Mouse (Mus musculus) T-cell, adult 66 days (primary cell): Measurements from ENCODE around the gene Rnf222. TPM values are rescaled to one million over a fixed set of nuclear protein-coding genes. Genes with fewer than 3 reads are reported as not detected.

Experiments
- total RNA-seq, 2 experiments: library from RNA; stranded (reverse); gene quantifications; 3 replicates in 1 of 2; 4 replicates in 1 of 2; pipeline ENCODE4 v1.2.4; 2023

Gene Rnf222
- total RNA-seq = not detected

DNA sequence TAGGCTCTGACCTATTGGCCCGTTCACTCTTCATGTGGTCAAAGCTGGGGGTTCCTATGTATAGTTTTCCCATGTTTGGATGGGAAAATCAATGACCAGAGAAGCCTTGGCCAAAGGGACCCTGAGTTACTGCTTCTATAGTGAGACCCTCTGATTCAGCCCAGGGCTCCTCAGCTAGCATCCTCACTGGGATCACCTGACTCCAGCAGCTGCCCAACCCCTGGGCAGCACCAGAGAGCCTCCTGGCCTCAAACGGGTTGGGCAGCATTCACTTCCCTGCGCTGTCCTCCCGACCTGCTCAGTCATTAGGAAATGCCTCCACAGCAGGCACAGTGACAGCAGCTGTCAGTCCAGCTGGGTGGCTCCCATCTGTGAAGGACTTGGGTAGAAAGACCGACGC lies at the start of gene Rnf222:
Gene Rnf222, plus strand, starts transcription at position 301 of the 400 bp plus-strand sequence.

DNA sequence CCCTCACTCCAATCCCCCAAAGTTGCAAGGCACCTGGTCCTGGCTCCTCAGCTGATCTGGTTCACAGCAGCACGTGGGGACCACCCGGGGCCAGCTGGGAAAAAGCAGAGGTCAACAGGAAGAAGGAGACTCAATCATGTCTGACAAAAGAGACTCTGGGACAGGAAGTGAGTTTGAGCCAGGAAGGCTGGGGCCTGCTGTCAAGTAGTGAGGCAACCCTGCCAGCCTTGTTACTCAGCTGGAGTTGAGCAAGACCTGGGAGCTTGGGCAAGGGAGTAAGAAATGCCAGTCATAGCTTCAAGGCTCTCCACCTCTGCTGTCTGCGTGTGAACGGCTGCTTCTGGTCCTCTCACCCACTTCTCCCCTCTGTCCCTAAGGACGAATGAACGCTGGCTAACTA lies 16.6 kb upstream of the Rnf222 start, which contains the start of gene Ndel1:
Gene Ndel1, minus strand, starts transcription at position 111 of the 400 bp plus-strand sequence.

DNA sequence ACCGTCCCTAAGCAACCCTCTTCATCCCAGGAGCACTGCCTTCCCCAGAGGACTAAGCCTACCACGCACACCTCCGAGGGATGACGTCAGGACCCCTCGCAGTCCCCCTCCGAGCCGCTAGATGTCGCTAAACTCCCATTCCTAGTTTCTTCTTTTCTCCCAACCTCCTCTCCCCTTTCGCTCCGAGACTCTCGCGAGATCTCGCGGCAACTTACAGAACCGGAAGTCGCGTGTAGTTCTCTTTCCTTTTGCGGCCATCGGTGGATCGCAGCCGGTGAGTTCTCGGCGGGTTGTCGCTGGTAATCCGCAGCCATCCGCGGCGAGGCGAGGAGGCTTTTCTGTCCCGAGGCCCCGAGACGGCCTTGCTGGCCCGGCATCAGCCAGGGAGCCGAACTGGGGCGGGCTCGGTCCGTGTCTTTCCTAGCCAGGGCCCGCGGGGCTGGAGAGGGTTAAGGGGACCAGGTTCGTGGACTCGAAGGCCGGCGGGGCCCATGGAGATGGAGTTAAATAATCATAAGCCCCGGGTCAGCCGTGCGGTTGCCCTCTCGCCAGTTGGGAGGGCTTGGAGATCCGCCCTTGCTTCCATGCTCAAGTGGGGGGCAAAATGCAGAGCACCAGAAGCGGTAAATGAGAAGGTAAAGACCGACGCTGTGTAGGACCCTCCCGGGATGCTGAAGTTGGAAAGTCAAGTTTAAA lies 13.1 kb downstream of the Rnf222 start, which contains the start of gene Rpl26:
Gene Rpl26, plus strand, starts transcription at position 233 of the 696 bp plus-strand sequence.

DNA sequence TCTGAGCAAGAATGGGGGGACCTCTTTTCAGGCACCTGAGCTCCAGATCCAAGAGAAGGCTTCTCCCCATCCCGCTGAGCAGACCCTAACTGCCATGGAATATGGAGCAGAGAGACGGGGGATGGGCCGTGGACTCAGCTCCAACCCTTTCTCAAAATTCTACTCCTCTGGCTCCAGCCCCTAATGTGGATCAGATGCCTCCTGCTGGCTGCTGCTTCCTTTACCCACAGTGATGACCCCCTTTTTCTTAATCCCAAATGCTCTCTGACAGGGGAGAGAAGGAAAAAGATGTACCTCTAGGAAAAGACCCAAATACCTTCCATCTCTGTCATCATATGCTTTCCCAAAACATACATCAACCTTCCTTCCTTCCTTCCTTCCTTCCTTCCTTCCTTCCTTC lies 38.6 kb downstream of the Rnf222 start, which contains the start of gene Odf4:
Gene Odf4, minus strand, starts transcription at position 101 of the 400 bp plus-strand sequence.

Other genes with a start within 250 kb of the Rnf222 start
- 1 to 10 TPM; 1.8 to 4.8 TPM for gene Myh10, start 197.0 kb upstream of the Rnf222 start, total RNA-seq
- gene Ndel1, start 16.7 kb upstream of the Rnf222 start, total RNA-seq = 10 to 100 TPM; 61.2 to 70.3 TPM
- gene Rpl26, start 13.0 kb downstream of the Rnf222 start, total RNA-seq = 1,000 to 10,000 TPM; 3,013 to 3,032 TPM
- not detected for gene Odf4, start 38.5 kb downstream of the Rnf222 start, total RNA-seq
- not detected for gene Arhgef15, start 68.9 kb downstream of the Rnf222 start, total RNA-seq
- gene Slc25a35, start 79.6 kb downstream of the Rnf222 start, total RNA-seq = 1 to 10 TPM; 3.4 to 5.1 TPM
- gene Rangrf, start 86.6 kb downstream of the Rnf222 start, total RNA-seq = 10 to 100 TPM; 12.2 to 17.5 TPM
- gene Pfas, start 119.9 kb downstream of the Rnf222 start, total RNA-seq = 10 to 100 TPM; 22.5 to 32.2 TPM
- gene Ctc1, start 127.4 kb downstream of the Rnf222 start, total RNA-seq = 10 to 100 TPM; 22.0 to 24.7 TPM
- 1 to 10 TPM; 1.8 to 6.1 TPM for gene Aurkb, start 157.1 kb downstream of the Rnf222 start, total RNA-seq
- gene Borcs6, start 171.2 kb downstream of the Rnf222 start, total RNA-seq = 10 to 100 TPM in 1 of 2 experiments, 1 to 10 TPM in 1; 9.0 to 12.8 TPM
- 1 to 10 TPM in 1 of 2 experiments, under 1 TPM in 1; 0.82 to 2.4 TPM for gene Tmem107, start 182.3 kb downstream of the Rnf222 start, total RNA-seq
- 100 to 1,000 TPM; 396 to 405 TPM for gene Vamp2, start 199.9 kb downstream of the Rnf222 start, total RNA-seq
- gene Per1, start 206.7 kb downstream of the Rnf222 start, total RNA-seq = 100 to 1,000 TPM; 279 to 361 TPM
- gene Hes7, start 231.9 kb downstream of the Rnf222 start, total RNA-seq = not detected
- gene 9130213A22Rik, start 234.0 kb downstream of the Rnf222 start, total RNA-seq = not detected
- gene Aloxe3, start 237.3 kb downstream of the Rnf222 start, total RNA-seq = under 1 TPM; 0.30 to 0.55 TPM